In genomic region chr7:24506065-24506459, GRCm38 (mm10) we compare ENCODE assay signal across 9 mouse cellular contexts. TPM values are rescaled to one million over a fixed set of nuclear protein-coding genes. Genes with fewer than 3 reads are reported as not detected.
DNase-seq lines count a peak whose midpoint lies in the region; ATAC-seq and TF ChIP-seq lines count a peak whose summit lies in the region.
"Had no signal": no experiment of that assay in that cellular context is flagged by ENCODE, and none has a peak within 500 bp of the region (broad histone marks: within the 10 kb centered on the region; RNA-seq: fewer than 3 reads in every experiment).

No protein-coding gene starts in this region.

- peak; percentile 31 for DNase-seq in heart, adult 8-10 months (ENCODE audit: low spot score)
- DNase-seq in heart, postnatal 36 days = no peak
- DNase-seq in kidney, adult 9 months = peak; percentile 50
- no peak for DNase-seq in adrenal gland, postnatal 36 days
- DNase-seq in urinary bladder, postnatal 36 days (ENCODE audit: low spot score in 2 of 2) = no peak

- intact Hi-C loops in heart, postnatal 36 days (cut with DNase I) = loop anchor here (2.0 to 5.0 kb wide), 4 partner anchors 25 to 64 kb away; partner anchors contain the start of genes Irgq, Pinlyp and Xrcc1

- H3K36me3 ChIP-seq in forebrain, embryonic 15.5 days = peaks cover 28% of the 10 kb centered on the region
- H3K36me3 ChIP-seq in myocyte (ENCODE audit: control insufficient read depth, insufficient read depth) = no peaks in the 10 kb centered on the region

- H3K79me2 ChIP-seq in myocyte (ENCODE audit: control insufficient read depth, insufficient read depth) = peaks cover 20% of the 10 kb centered on the region

- peak overlapping the region; percentile 52 for H3K4me2 ChIP-seq in forebrain, embryonic 15.5 days (replicated peaks)
- peak overlapping the region; percentile 90 for H3K4me2 ChIP-seq in myocyte (ENCODE audit: low read depth)

- peak overlapping the region; percentile 82 for H3K4me3 ChIP-seq in forebrain, embryonic 15.5 days
- peak overlapping the region; percentile 80 for H3K4me3 ChIP-seq in myocyte

- H3K9ac ChIP-seq in forebrain, embryonic 15.5 days (replicated peaks) = peak overlapping the region; percentile 97

- H3K4me1 ChIP-seq in forebrain, embryonic 15.5 days = peaks cover 54% of the 10 kb centered on the region

- peak overlapping the region; percentile 100 for H3K27ac ChIP-seq in forebrain, embryonic 15.5 days (replicated peaks)

- H3K9me3 ChIP-seq in forebrain, embryonic 15.5 days = no peaks in the 10 kb centered on the region

- WGBS in forebrain, embryonic 15.5 days = 3% methylated on average over 3 of the region's 3 CpGs

- H3ac ChIP-seq in myocyte (ENCODE audit: control insufficient read depth, insufficient read length) = peak overlapping the region; percentile 82

- no peaks in the 10 kb centered on the region for H3K27me3 ChIP-seq in forebrain, embryonic 15.5 days
- H3K27me3 ChIP-seq in myocyte (ENCODE audit: control insufficient read depth, insufficient read depth, insufficient read length) = no peaks in the 10 kb centered on the region
- H3K27me3 ChIP-seq: Patski had no signal

- ATAC-seq in forebrain, embryonic 15.5 days (replicated peaks) = no peak
- no peak for ATAC-seq in CD4-positive, CD25-positive, alpha-beta regulatory T cell, adult 4 months

- TF ChIP-seq POLR2A in myocyte (IDR thresholded peaks at IDR 0.05; ENCODE audit: insufficient read length, low read depth) = no peak

TF ChIP-seq in myocyte, 11 proteins besides CTCF, POLR2A, EP300 and RAD21:
- TF ChIP-seq TCF3 (IDR thresholded peaks at IDR 0.05; ENCODE audit: insufficient read length, low read depth) (no peak), E2F4 (IDR thresholded peaks at IDR 0.05; ENCODE audit: insufficient read depth) (no peak), MYOG (IDR thresholded peaks at IDR 0.05; ENCODE audit: control insufficient read depth in 1 of 3, insufficient read depth in 1 of 3, insufficient read length in 2 of 3, low read depth in 2 of 3) (no peak), TCF12 (IDR thresholded peaks at IDR 0.05; ENCODE audit: insufficient read depth, poor library complexity, severe bottlenecking) (no peak), REST (IDR thresholded peaks at IDR 0.05; ENCODE audit: insufficient read depth, insufficient read length) (no peak), USF1 (IDR thresholded peaks at IDR 0.05; ENCODE audit: low read depth) (no peak), SRF (IDR thresholded peaks at IDR 0.05; ENCODE audit: control insufficient read depth, insufficient read length, low read depth) (no peak), CEBPB (IDR thresholded peaks at IDR 0.05; ENCODE audit: insufficient read depth, poor library complexity, severe bottlenecking) (no peak), MAX (IDR thresholded peaks at IDR 0.05; ENCODE audit: low read depth) (no peak), POLR2AphosphoS2 (IDR thresholded peaks at IDR 0.05; ENCODE audit: insufficient read length, low read depth) (no peak), MYOD1 (IDR thresholded peaks at IDR 0.05; ENCODE audit: control insufficient read depth in 1 of 3, insufficient read length in 2 of 3, low read depth in 2 of 3) (no peak)
TF ChIP-seq in myocyte: peak in this region for 0.

RNA-seq across cellular contexts. Expression of gene Zfp428, which starts 0.7 kb away (rescaled TPM):
- 10 to 100 TPM; 15.1 to 17.1 (median 15.6) TPM for total RNA-seq in heart, adult 8-10 months (2022)
- total RNA-seq in heart, postnatal 36 days (2021) = 10 to 100 TPM; 11.5 to 13.8 TPM
- 296 and 306 TPM in 2 replicates for polyA plus RNA-seq in forebrain, embryonic 15.5 days (2015; fragmentation: Nextera tagmentation; extraction: Ambion mirVana)
- polyA plus RNA-seq in myocyte (2012; fragmentation: generic; extraction: Trizol) = 30.0 TPM
- total RNA-seq in adrenal gland, postnatal 36 days (2021) = 1 to 10 TPM; 6.0 to 6.8 TPM
- under 1 TPM in 1 of 2 experiments, not detected in 1; 0.56 TPM for polyA plus RNA-seq in CD4-positive, CD25-positive, alpha-beta regulatory T cell, adult 4 months (2017; shearing (Covaris generic))

RNA-seq across cellular contexts. Expression of gene AC161166.1, which starts 6.2 kb away (rescaled TPM):
- not detected for total RNA-seq in heart, adult 8-10 months (2022)
- not detected for total RNA-seq in heart, postnatal 36 days (2021)
- 1.5 and 1.7 TPM in 2 replicates for polyA plus RNA-seq in forebrain, embryonic 15.5 days (2015; fragmentation: Nextera tagmentation; extraction: Ambion mirVana)
- 0.10 TPM for polyA plus RNA-seq in myocyte (2012; fragmentation: generic; extraction: Trizol)
- total RNA-seq in adrenal gland, postnatal 36 days (2021) = not detected
- polyA plus RNA-seq in CD4-positive, CD25-positive, alpha-beta regulatory T cell, adult 4 months (2017; shearing (Covaris generic)) = not detected

RNA-seq across cellular contexts. Expression of gene Cadm4, which starts 24.2 kb away (rescaled TPM):
- 10 to 100 TPM; 16.6 to 22.0 (median 18.7) TPM for total RNA-seq in heart, adult 8-10 months (2022)
- 10 to 100 TPM; 13.1 to 13.6 TPM for total RNA-seq in heart, postnatal 36 days (2021)
- polyA plus RNA-seq in forebrain, embryonic 15.5 days (2015; fragmentation: Nextera tagmentation; extraction: Ambion mirVana) = 70.1 and 76.4 TPM in 2 replicates
- polyA plus RNA-seq in myocyte (2012; fragmentation: generic; extraction: Trizol) = 54.4 TPM
- total RNA-seq in adrenal gland, postnatal 36 days (2021) = 1 to 10 TPM; 2.8 to 3.6 TPM
- polyA plus RNA-seq in CD4-positive, CD25-positive, alpha-beta regulatory T cell, adult 4 months (2017; shearing (Covaris generic)) = not detected

RNA-seq across cellular contexts. Expression of gene Irgq, which starts 24.4 kb away (rescaled TPM):
- total RNA-seq in heart, adult 8-10 months (2022) = 10 to 100 TPM; 16.2 to 20.0 (median 18.2) TPM
- total RNA-seq in heart, postnatal 36 days (2021) = 10 to 100 TPM; 16.4 to 16.5 TPM
- polyA plus RNA-seq in forebrain, embryonic 15.5 days (2015; fragmentation: Nextera tagmentation; extraction: Ambion mirVana) = 29.3 and 29.5 TPM in 2 replicates
- polyA plus RNA-seq in myocyte (2012; fragmentation: generic; extraction: Trizol) = 17.4 TPM
- 10 to 100 TPM; 20.4 to 24.1 TPM for total RNA-seq in adrenal gland, postnatal 36 days (2021)
- polyA plus RNA-seq in CD4-positive, CD25-positive, alpha-beta regulatory T cell, adult 4 months (2017; shearing (Covaris generic)) = 1 to 10 TPM in 1 of 2 experiments, under 1 TPM in 1; 0.68 to 1.5 TPM

RNA-seq across cellular contexts. Expression of gene Pinlyp, which starts 39.9 kb away (rescaled TPM):
- not detected for total RNA-seq in heart, adult 8-10 months (2022)
- total RNA-seq in heart, postnatal 36 days (2021) = not detected
- 0.52 TPM in 1 of 2 replicates, not detected in the other for polyA plus RNA-seq in forebrain, embryonic 15.5 days (2015; fragmentation: Nextera tagmentation; extraction: Ambion mirVana)
- 0.17 TPM for polyA plus RNA-seq in myocyte (2012; fragmentation: generic; extraction: Trizol)
- total RNA-seq in adrenal gland, postnatal 36 days (2021) = not detected
- polyA plus RNA-seq in CD4-positive, CD25-positive, alpha-beta regulatory T cell, adult 4 months (2017; shearing (Covaris generic)) = not detected

Comparison
In these comparisons a context has a peak if more than half of its experiments do, and no peak if none do; other contexts are left out.
1. DNase-seq: peak in heart, adult 8-10 months (single experiment) and kidney, adult 9 months (single experiment); none in heart, postnatal 36 days (0 of 2), adrenal gland, postnatal 36 days (0 of 2) and urinary bladder, postnatal 36 days (0 of 2).